Mouse (Mus musculus) cortical plate, adult 2 months (tissue): ENCODE data around the gene Fam193b. TPM values are rescaled to one million over a fixed set of nuclear protein-coding genes. Genes with fewer than 3 reads are reported as not detected.
A peak's percentile ranks its signal among the peaks of the same experiment; 100 is the strongest.

Experiments
- H3K27ac ChIP-seq: fragments of 200-500 bp; 2 replicates; pipeline ENCODE4 v1.5.1; 2012; ENCODE audit warnings: low read length, control low read depth, inconsistent platforms; ENCODE audit not compliant: insufficient read depth
- H3K4me1 ChIP-seq: fragments of 200-500 bp; 2 replicates; pipeline ENCODE4 v1.6.1; 2011; ENCODE audit warnings: low read length; ENCODE audit not compliant: control insufficient read depth, insufficient read depth
- H3K4me3 ChIP-seq: fragments of 200-500 bp; 2 replicates; pipeline ENCODE4 v1.5.1; 2011; ENCODE audit warnings: mild to moderate bottlenecking, low read length, control low read depth; ENCODE audit not compliant: insufficient read depth
- CTCF ChIP-seq: fragments of 200-500 bp; IDR thresholded peaks from 2 replicates; pipeline ENCODE4 v1.5.1; 2011; ENCODE audit warnings: mild to moderate bottlenecking, control low read depth, low read length; ENCODE audit not compliant: insufficient read depth; ENCODE audit errors: extremely low read depth
- POLR2A ChIP-seq: fragments of 200-500 bp; IDR thresholded peaks from 2 replicates; pipeline ENCODE4 v1.6.1; 2011; ENCODE audit warnings: mild to moderate bottlenecking, low read length, control low read depth; ENCODE audit not compliant: insufficient read depth; ENCODE audit errors: extremely low read depth
- polyA plus RNA-seq: library from polyadenylated mRNA; depleted of rRNA; stranded (reverse); fragments of >200 nt; gene quantifications from 2 replicates; pipeline ENCODE4 v1.2.3, GENCODE M21; 2012

The Fam193b gene
- polyA plus RNA-seq, 1 experiment = 138 TPM

GRCm38 (mm10) chr13:55529198-55529915 is 41.6 kb downstream of the Fam193b start, which contains the start of gene Dok3:
TSS of gene Dok3 (minus strand) at chr13:55529296.
- TF ChIP-seq CTCF (no peak), POLR2A (no peak)
- Histone ChIP-seq H3K4me3 (no peak within 1 kb of the TSS), H3K4me1 (0 out of 2 replicates have a peak, but pooled peaks cover 2% of the 10 kb centered on the region), H3K27ac (no peak within 1 kb of the TSS)

DNA sequence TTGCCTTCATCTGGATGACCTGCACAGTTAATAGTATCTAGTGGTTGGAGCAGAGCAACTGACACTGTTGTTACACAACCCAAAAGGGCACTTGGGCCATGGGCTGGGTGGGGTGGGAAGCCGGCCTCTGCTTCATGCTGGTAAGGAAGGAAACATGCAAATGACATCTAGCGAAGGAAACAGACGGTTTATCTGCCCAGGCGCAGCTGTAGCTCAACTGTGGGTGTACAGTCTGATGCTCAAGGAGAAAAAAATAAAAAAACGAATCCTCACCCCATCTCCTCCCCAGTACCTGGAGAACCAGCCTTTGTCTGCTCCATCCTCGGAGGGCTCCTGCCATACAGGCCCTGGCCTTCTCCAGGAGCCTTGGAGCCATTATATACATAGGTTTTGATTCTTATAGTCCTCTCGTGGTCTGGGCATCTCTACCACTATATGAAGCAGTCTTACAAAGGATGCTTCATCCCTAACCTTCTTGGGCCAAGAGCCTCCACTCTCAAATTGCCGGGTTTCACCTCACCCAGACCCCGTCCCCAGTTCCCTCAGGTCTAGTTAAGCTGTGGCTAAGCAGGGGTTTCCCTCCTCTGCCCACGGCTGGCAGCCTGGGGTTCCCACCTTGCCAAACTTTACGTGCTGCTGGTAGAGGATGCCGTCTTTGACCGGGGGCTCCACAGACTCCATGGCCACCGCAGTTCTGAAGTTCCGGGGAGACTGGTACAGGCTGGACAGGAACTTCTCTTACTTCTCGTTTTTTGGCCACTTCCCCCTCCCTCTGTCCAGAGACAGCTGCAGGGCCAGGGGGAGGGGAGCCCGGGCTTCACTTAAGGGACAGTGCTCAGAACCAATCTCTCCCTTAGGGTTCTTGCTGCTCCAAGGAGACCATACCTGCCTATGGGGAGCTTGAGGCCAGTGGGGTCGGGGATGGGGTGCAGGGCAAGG is 42.8 kb downstream of the Fam193b start:
- Histone ChIP-seq H3K27ac (no peak overlapping the region), H3K4me3 (no peak overlapping the region), H3K4me1 (0 out of 2 replicates have a peak, but pooled peaks cover 2% of the 10 kb centered on the region)
- no peak for TF ChIP-seq CTCF
- TF ChIP-seq POLR2A = 0 out of 2 replicates have a peak, but pooled peaks have one; percentile 6

DNA sequence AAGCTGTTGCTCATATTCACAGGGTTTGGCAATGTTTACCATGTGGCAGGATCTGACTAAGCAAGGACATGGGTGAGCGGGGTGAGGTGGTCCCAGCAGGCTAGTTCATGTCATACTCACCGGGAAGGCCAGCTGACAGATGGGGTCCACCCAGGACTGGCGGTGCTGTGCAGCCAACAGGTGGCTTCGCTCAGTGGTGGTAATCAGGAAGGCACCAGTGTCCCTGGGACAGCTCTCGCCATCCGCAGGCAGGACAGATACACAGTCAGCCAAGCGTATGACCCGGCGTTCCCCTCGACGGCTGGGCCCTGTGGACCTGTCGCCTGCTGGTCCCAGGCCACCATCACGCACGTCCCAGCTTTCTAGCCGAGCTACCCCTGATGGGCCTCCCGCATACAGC is 43.7 kb downstream of the Fam193b start:
- Histone ChIP-seq H3K27ac (no peak overlapping the region), H3K4me3 (no peak overlapping the region), H3K4me1 (0 out of 2 replicates have a peak, but pooled peaks cover 2% of the 10 kb centered on the region)
- no peak for TF ChIP-seq POLR2A
- TF ChIP-seq CTCF = no peak

GRCm38 (mm10) chr13:55525733-55526553 is 45.0 kb downstream of the Fam193b start:
- TF ChIP-seq CTCF = no peak
- no peak for TF ChIP-seq POLR2A
- Histone ChIP-seq H3K4me1 (0 out of 2 replicates have a peak, but pooled peaks cover 2% of the 10 kb centered on the region), H3K27ac (no peak overlapping the region), H3K4me3 (no peak overlapping the region)

DNA sequence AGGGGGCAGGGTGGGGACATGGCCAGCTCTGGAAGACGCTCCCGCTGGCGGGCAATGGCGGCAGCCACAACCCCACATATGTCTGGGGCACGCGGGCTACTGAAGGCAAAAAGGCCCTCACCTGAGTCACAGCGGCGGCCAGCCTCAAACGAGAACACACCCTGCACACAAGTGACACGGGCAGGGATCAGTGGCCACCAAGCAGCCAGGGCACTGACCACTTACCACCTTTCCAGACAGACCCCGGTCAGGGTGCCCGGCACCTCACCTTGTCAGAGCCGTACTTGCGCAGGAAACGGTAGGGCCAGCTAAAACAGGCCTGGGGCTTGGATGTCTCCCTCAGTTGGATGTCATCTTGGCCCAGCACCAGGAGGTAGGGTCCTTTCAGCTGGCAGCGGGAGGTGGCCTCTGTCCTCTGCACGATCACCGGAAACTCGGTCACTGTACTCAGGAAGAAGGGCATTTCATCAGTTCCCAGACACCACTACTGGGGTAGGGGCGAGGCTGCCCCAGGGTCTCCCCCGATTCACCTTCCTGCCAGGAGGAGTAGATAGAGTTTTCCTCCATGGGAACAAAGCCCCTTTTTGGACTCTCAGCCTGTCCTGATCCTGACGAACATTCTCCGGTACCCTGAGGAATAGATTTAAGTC is 46.8 kb downstream of the Fam193b start:
- H3K4me3 ChIP-seq = no peak overlapping the region
- 0 out of 2 replicates have a peak, but pooled peaks cover 2% of the 10 kb centered on the region for H3K4me1 ChIP-seq
- H3K27ac ChIP-seq = no peak overlapping the region
- no peak for TF ChIP-seq CTCF
- no peak for TF ChIP-seq POLR2A

DNA sequence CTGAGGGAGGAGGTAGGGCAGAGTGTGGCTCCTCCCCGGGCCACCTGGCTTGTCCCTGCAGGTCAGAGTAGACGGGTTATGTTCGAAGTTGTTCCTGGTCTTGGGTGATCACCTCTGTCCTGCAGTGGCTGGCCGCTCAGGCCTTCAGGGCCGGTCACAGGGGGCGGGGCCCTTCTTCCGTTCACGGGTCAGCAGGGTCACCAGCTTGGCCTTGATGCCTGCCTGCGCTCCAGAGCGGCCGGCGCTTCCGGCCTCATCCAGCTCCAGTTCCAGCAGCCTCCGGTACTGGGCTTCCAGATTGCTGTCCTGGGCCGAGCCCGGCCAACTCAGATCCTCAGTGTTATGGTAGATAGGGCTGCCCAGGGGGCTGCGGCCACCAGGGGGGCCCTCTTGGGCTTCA is 47.6 kb downstream of the Fam193b start:
- Histone ChIP-seq H3K27ac (no peak overlapping the region), H3K4me3 (no peak overlapping the region), H3K4me1 (0 out of 2 replicates have a peak, but pooled peaks cover 2% of the 10 kb centered on the region)
- no peak for TF ChIP-seq CTCF
- TF ChIP-seq POLR2A = no peak

GRCm38 (mm10) chr13:55522730-55523129 is 48.2 kb downstream of the Fam193b start:
- TF ChIP-seq CTCF = no peak
- TF ChIP-seq POLR2A = no peak
- H3K4me3 ChIP-seq = no peak overlapping the region
- H3K27ac ChIP-seq = no peak overlapping the region
- H3K4me1 ChIP-seq = 0 out of 2 replicates have a peak, but pooled peaks cover 2% of the 10 kb centered on the region

- no peak overlapping the region for H3K27ac ChIP-seq
- TF ChIP-seq CTCF (no peak), POLR2A (no peak)
These were observed 51.3 kb downstream of the Fam193b start for GRCm38 (mm10) chr13:55519606-55520005.

More at GRCm38 (mm10) chr13:55519606-55520005, 51.3 kb downstream of the Fam193b start:
- no peak overlapping the region for H3K4me3 ChIP-seq
- no peaks in the 10 kb centered on the region for H3K4me1 ChIP-seq
